Mouse (Mus musculus) ES-Bruce4 (cell line): ENCODE measurements around the gene Ifih1.

Experiments
- CTCF ChIP-seq: IDR thresholded peaks from one replicate; pipeline ENCODE4 v1.8.1; 2011; ENCODE audit warnings: low read depth, low read length
- POLR2A ChIP-seq: IDR thresholded peaks from one replicate; pipeline ENCODE4 v1.8.1; 2011; ENCODE audit warnings: low read length; ENCODE audit not compliant: insufficient read depth

DNA sequence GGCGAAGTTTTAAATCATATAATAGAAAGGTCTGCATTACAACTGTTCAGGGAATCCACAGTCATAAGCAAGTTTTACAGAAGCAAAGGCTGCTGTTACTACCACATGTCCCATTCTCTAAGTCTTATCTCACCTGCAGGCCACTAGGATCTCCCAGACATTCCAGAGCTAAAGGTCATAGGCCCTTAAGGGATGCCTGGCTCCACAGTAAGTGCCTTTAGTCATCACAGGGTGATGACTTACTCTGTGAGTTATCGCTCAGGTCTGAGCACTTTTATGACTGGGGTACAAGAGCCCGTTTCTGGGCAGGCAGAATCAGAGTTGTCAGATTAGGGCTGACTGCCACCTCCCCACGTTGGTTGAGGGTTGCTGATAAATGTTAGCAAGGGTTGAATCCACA lies 5.8 kb upstream of the Ifih1 start:
- no peak for TF ChIP-seq CTCF
- TF ChIP-seq POLR2A = no peak
